ENCODE assay signal across 15 mouse cellular contexts in genomic region chr14:21065490-21066162, GRCm38 (mm10). TPM values are rescaled to one million over a fixed set of nuclear protein-coding genes. Genes with fewer than 3 reads are reported as not detected.
DNase-seq lines count a peak whose midpoint lies in the region; ATAC-seq and TF ChIP-seq lines count a peak whose summit lies in the region.
"Had no signal": no experiment of that assay in that cellular context is flagged by ENCODE, and none has a peak within 500 bp of the region (broad histone marks: within the 10 kb centered on the region; RNA-seq: fewer than 3 reads in every experiment).

No protein-coding gene starts in this region.

- H3K9ac ChIP-seq in liver, embryonic 14.5 days (replicated peaks) = no peak overlapping the region
- no peak overlapping the region for H3K9ac ChIP-seq in stomach, postnatal 0 days (ENCODE audit: low read length)
- H3K9ac ChIP-seq in midbrain, embryonic 13.5 days (replicated peaks) = no peak overlapping the region
- H3K9ac ChIP-seq in hindbrain, postnatal 0 days (replicated peaks; ENCODE audit: low read length) = no peak overlapping the region
- H3K9ac ChIP-seq: forebrain, embryonic 12.5 days; stomach, embryonic 15.5 days had no signal

- TF ChIP-seq CTCF in liver, embryonic 14.5 days (IDR thresholded peaks at IDR 0.05; ENCODE audit: low read depth) = no peak
- TF ChIP-seq CTCF in stomach, postnatal 0 days (IDR thresholded peaks at IDR 0.05; ENCODE audit: low read depth) = no peak
- TF ChIP-seq CTCF in hindbrain, postnatal 0 days (IDR thresholded peaks at IDR 0.05; ENCODE audit: low read depth) = no peak

- no peak for TF ChIP-seq EP300 in liver, embryonic 14.5 days (IDR thresholded peaks at IDR 0.05; ENCODE audit: low read depth)
- TF ChIP-seq EP300 in stomach, postnatal 0 days (optimal IDR thresholded peaks at IDR 0.05) = no peak

- peak overlapping the region; percentile 31 for H3K4me2 ChIP-seq in liver, embryonic 14.5 days (ENCODE audit: low read depth)
- H3K4me2 ChIP-seq in stomach, postnatal 0 days (replicated peaks; ENCODE audit: low read depth) = no peak overlapping the region
- H3K4me2 ChIP-seq in midbrain, embryonic 13.5 days (replicated peaks) = no peak overlapping the region
- H3K4me2 ChIP-seq in hindbrain, postnatal 0 days (ENCODE audit: low read depth, low read length) = no peak overlapping the region
- H3K4me2 ChIP-seq: forebrain, embryonic 12.5 days; stomach, embryonic 15.5 days had no signal

- H3K36me3 ChIP-seq in heart, embryonic 10.5 days = 0 out of 2 replicates have a peak, but pooled peaks cover 4% of the 10 kb centered on the region
- H3K36me3 ChIP-seq in megakaryocyte, embryonic 14.5 days (replicated peaks; ENCODE audit: low read length) = no peaks in the 10 kb centered on the region
- H3K36me3 ChIP-seq in liver, embryonic 14.5 days (replicated peaks; ENCODE audit: control insufficient read depth, insufficient read depth, low read depth) = no peaks in the 10 kb centered on the region
- no peaks in the 10 kb centered on the region for H3K36me3 ChIP-seq in stomach, postnatal 0 days (ENCODE audit: control insufficient read depth, insufficient read depth, low read length)
- no peaks in the 10 kb centered on the region for H3K36me3 ChIP-seq in midbrain, embryonic 13.5 days
- no peaks in the 10 kb centered on the region for H3K36me3 ChIP-seq in hindbrain, postnatal 0 days (ENCODE audit: insufficient read depth, low read length)
- H3K36me3 ChIP-seq: forebrain, embryonic 12.5 days; stomach, embryonic 15.5 days had no signal

- H3K4me1 ChIP-seq in heart, embryonic 10.5 days = peaks cover 38% of the 10 kb centered on the region
- peaks cover 58% of the 10 kb centered on the region for H3K4me1 ChIP-seq in megakaryocyte, embryonic 14.5 days
- peaks cover 20 to 27% of the 10 kb centered on the region in 2 experiments for H3K4me1 ChIP-seq in liver, embryonic 14.5 days (replicated peaks; ENCODE audit: control insufficient read depth in 2 of 2, insufficient read depth in 2 of 2, low read length in 1 of 2)
- H3K4me1 ChIP-seq in stomach, postnatal 0 days (replicated peaks; ENCODE audit: control insufficient read depth, insufficient read depth) = peaks cover 2% of the 10 kb centered on the region; the same call in 1 of the 2 replicates
- no peaks in the 10 kb centered on the region for H3K4me1 ChIP-seq in midbrain, embryonic 13.5 days (replicated peaks)
- no peaks in the 10 kb centered on the region for H3K4me1 ChIP-seq in hindbrain, postnatal 0 days (ENCODE audit: insufficient read depth, low read length)
- H3K4me1 ChIP-seq: forebrain, embryonic 12.5 days; stomach, embryonic 15.5 days had no signal

- intact Hi-C loops in heart, postnatal 36 days (cut with DNase I) = no loop called here

- WGBS in heart, embryonic 10.5 days = 17% methylated on average over 8 of the region's 8 CpGs
- WGBS in liver, embryonic 14.5 days (ENCODE audit: insufficient replicate concordance) = 13% methylated on average over 8 of the region's 8 CpGs
- 43% methylated on average over 8 of the region's 8 CpGs for WGBS in stomach, postnatal 0 days
- WGBS in midbrain, embryonic 13.5 days = 86% methylated on average over 8 of the region's 8 CpGs
- 80% methylated on average over 8 of the region's 8 CpGs for whole genome bisulfite sequencing in hindbrain, postnatal 0 days

- no peaks in the 10 kb centered on the region for H3K27me3 ChIP-seq in heart, embryonic 10.5 days (ENCODE audit: insufficient read depth, poor library complexity, severe bottlenecking)
- H3K27me3 ChIP-seq in megakaryocyte, embryonic 14.5 days (replicated peaks) = no peaks in the 10 kb centered on the region
- H3K27me3 ChIP-seq in liver, embryonic 14.5 days (ENCODE audit: control insufficient read depth, insufficient read depth, low read length) = no peaks in the 10 kb centered on the region
- no peaks in the 10 kb centered on the region for H3K27me3 ChIP-seq in stomach, postnatal 0 days (ENCODE audit: control insufficient read depth, insufficient read depth, low read length)
- H3K27me3 ChIP-seq in midbrain, embryonic 13.5 days = no peaks in the 10 kb centered on the region
- H3K27me3 ChIP-seq in hindbrain, postnatal 0 days (ENCODE audit: insufficient read depth, low read length) = no peaks in the 10 kb centered on the region
- H3K27me3 ChIP-seq: CH12.LX; forebrain, embryonic 12.5 days; stomach, embryonic 15.5 days had no signal

- H3K27ac ChIP-seq in heart, embryonic 10.5 days = peak overlapping the region; percentile 67
- H3K27ac ChIP-seq in liver, embryonic 14.5 days = no peak overlapping the region
- no peak overlapping the region for H3K27ac ChIP-seq in stomach, postnatal 0 days (replicated peaks)
- H3K27ac ChIP-seq in midbrain, embryonic 13.5 days = no peak overlapping the region
- H3K27ac ChIP-seq in hindbrain, postnatal 0 days = no peak overlapping the region
- H3K27ac ChIP-seq: forebrain, embryonic 12.5 days; stomach, embryonic 15.5 days had no signal

- DNase-seq in heart, embryonic 10.5 days (ENCODE audit: low spot score) = no peak
- DNase-seq in heart, postnatal 36 days = no peak
- no peak for DNase-seq in liver, embryonic 14.5 days (ENCODE audit: low read depth in 3 of 3, low spot score in 3 of 3)
- DNase-seq in stomach, postnatal 0 days (ENCODE audit: low spot score) = no peak
- DNase-seq in hindbrain, postnatal 0 days (ENCODE audit: low spot score) = no peak
- DNase-seq: cerebellum, adult 18-20 months; gastrocnemius, postnatal 14 days; kidney, postnatal 4 days; right cerebral cortex, postnatal 4 days had no signal

- ATAC-seq in megakaryocyte, adult 5-6 weeks (ENCODE audit: poor library complexity, severe bottlenecking) = no peak
- no peak for ATAC-seq in liver, embryonic 14.5 days (ENCODE audit: insufficient read depth)
- 0 out of 2 replicates have a peak, but pooled peaks have one; percentile 56 for ATAC-seq in stomach, postnatal 0 days (ENCODE audit: low FRiP score, low TSS enrichment)
- no peak for ATAC-seq in midbrain, embryonic 13.5 days
- no peak for ATAC-seq in hindbrain, postnatal 0 days

- H3K4me3 ChIP-seq in heart, embryonic 10.5 days = peak overlapping the region; percentile 8; the same call in 1 of the 2 replicates
- H3K4me3 ChIP-seq in megakaryocyte, embryonic 14.5 days (replicated peaks) = peak overlapping the region; percentile 20
- no peak overlapping the region for H3K4me3 ChIP-seq in liver, embryonic 14.5 days (ENCODE audit: insufficient read depth in 1 of 2, low read depth in 2 of 2, low read length in 2 of 2)
- no peak overlapping the region for H3K4me3 ChIP-seq in stomach, postnatal 0 days (ENCODE audit: low read depth, low read length)
- no peak overlapping the region for H3K4me3 ChIP-seq in midbrain, embryonic 13.5 days (replicated peaks)
- H3K4me3 ChIP-seq in hindbrain, postnatal 0 days (ENCODE audit: low read length) = no peak overlapping the region
- H3K4me3 ChIP-seq: forebrain, embryonic 12.5 days; stomach, embryonic 15.5 days had no signal

- H3K9me3 ChIP-seq in heart, embryonic 10.5 days = no peaks in the 10 kb centered on the region
- H3K9me3 ChIP-seq in megakaryocyte, embryonic 14.5 days = no peaks in the 10 kb centered on the region
- no peaks in the 10 kb centered on the region for H3K9me3 ChIP-seq in liver, embryonic 14.5 days (ENCODE audit: control insufficient read depth, low read length)
- no peaks in the 10 kb centered on the region for H3K9me3 ChIP-seq in stomach, postnatal 0 days (ENCODE audit: control insufficient read depth, low read length)
- H3K9me3 ChIP-seq in midbrain, embryonic 13.5 days = no peaks in the 10 kb centered on the region
- H3K9me3 ChIP-seq in hindbrain, postnatal 0 days (ENCODE audit: low read length) = no peaks in the 10 kb centered on the region
- H3K9me3 ChIP-seq: forebrain, embryonic 12.5 days; stomach, embryonic 15.5 days had no signal

RNA-seq across cellular contexts. Expression of gene Adk, which starts 13.3 kb away (rescaled TPM):
- polyA plus RNA-seq in heart, embryonic 10.5 days (2016; fragmentation: Nextera tagmentation; extraction: Ambion mirVana) = 275 and 312 TPM in 2 replicates
- total RNA-seq in heart, postnatal 36 days (2021) = 100 to 1,000 TPM; 239 to 252 TPM
- polyA plus RNA-seq in megakaryocyte, embryonic 14.5 days (2012; ENCODE audit: insufficient read depth, low replicate concordance) = 2.1 TPM in 1 of 2 replicates, not detected in the other
- 41.2 and 47.1 TPM in 2 replicates for total RNA-seq in megakaryocyte, adult 5-6 weeks (2015)
- 28.6 and 54.7 TPM in 2 replicates for total RNA-seq in megakaryocyte, adult 5-6 weeks (2017)
- 43.2 and 56.9 TPM in 2 replicates for polyA plus RNA-seq in liver, embryonic 14.5 days (2012; rRNA removed)
- 172 and 180 TPM in 2 replicates for polyA plus RNA-seq in liver, embryonic 14.5 days (2014; fragmentation: Nextera tagmentation; extraction: Ambion mirVana)
- polyA plus RNA-seq in stomach, postnatal 0 days (2015; fragmentation: Nextera tagmentation; extraction: Ambion mirVana) = 106 and 110 TPM in 2 replicates
- 50.0 and 53.5 TPM in 2 replicates for polyA plus RNA-seq in midbrain, embryonic 13.5 days (2015; fragmentation: Nextera tagmentation; extraction: Ambion mirVana)
- total RNA-seq in hindbrain, postnatal 0 days (2014; rRNA removed) = 21.4 and 27.4 TPM in 2 replicates
- 63.5 and 65.2 TPM in 2 replicates for polyA plus RNA-seq in hindbrain, postnatal 0 days (2015; fragmentation: Nextera tagmentation; extraction: Ambion mirVana)

RNA-seq across cellular contexts. Expression of gene Ap3m1, which starts 13.3 kb away (rescaled TPM):
- 82.2 and 89.2 TPM in 2 replicates for polyA plus RNA-seq in heart, embryonic 10.5 days (2016; fragmentation: Nextera tagmentation; extraction: Ambion mirVana)
- total RNA-seq in heart, postnatal 36 days (2021) = 10 to 100 TPM; 58.0 to 62.9 TPM
- polyA plus RNA-seq in megakaryocyte, embryonic 14.5 days (2012; ENCODE audit: insufficient read depth, low replicate concordance) = 0.49 and 2.7 TPM in 2 replicates
- 66.8 and 78.9 TPM in 2 replicates for total RNA-seq in megakaryocyte, adult 5-6 weeks (2015)
- 79.7 and 96.9 TPM in 2 replicates for total RNA-seq in megakaryocyte, adult 5-6 weeks (2017)
- polyA plus RNA-seq in liver, embryonic 14.5 days (2012; rRNA removed) = 11.7 and 22.3 TPM in 2 replicates
- polyA plus RNA-seq in liver, embryonic 14.5 days (2014; fragmentation: Nextera tagmentation; extraction: Ambion mirVana) = 40.4 and 41.4 TPM in 2 replicates
- polyA plus RNA-seq in stomach, postnatal 0 days (2015; fragmentation: Nextera tagmentation; extraction: Ambion mirVana) = 42.7 and 46.8 TPM in 2 replicates
- 103 TPM in 2 replicates for polyA plus RNA-seq in midbrain, embryonic 13.5 days (2015; fragmentation: Nextera tagmentation; extraction: Ambion mirVana)
- 53.6 and 55.2 TPM in 2 replicates for total RNA-seq in hindbrain, postnatal 0 days (2014; rRNA removed)
- polyA plus RNA-seq in hindbrain, postnatal 0 days (2015; fragmentation: Nextera tagmentation; extraction: Ambion mirVana) = 56.7 and 58.2 TPM in 2 replicates

Comparison
In these comparisons a context has a peak if more than half of its experiments do, and no peak if none do; other contexts are left out.
1. H3K4me3 ChIP-seq: peak in heart, embryonic 10.5 days (single experiment) and megakaryocyte, embryonic 14.5 days (single experiment); none in liver, embryonic 14.5 days (0 of 2), stomach, postnatal 0 days (single experiment), midbrain, embryonic 13.5 days (single experiment) and hindbrain, postnatal 0 days (single experiment).
2. RNA of gene Adk, which starts 13.3 kb away (polyA plus RNA-seq): 275 to 312 TPM in heart, embryonic 10.5 days, 43.2 to 180 TPM in liver, embryonic 14.5 days, 106 to 110 TPM in stomach, postnatal 0 days, 63.5 to 65.2 TPM in hindbrain, postnatal 0 days and 50.0 to 53.5 TPM in midbrain, embryonic 13.5 days; 2.1 TPM in megakaryocyte, embryonic 14.5 days; every median in the first group is over 10 times any median in the second.